Mouse (Mus musculus) liver, adult (tissue): Measurements from ENCODE around the gene Cobll1.

Experiments used
- GATA4 ChIP-seq: IDR thresholded peaks from 2 replicates; pipeline ENCODE4 v1.6.1; 2014; ENCODE audit warnings: mild to moderate bottlenecking, low read length; ENCODE audit not compliant: insufficient replicate concordance

Cobll1 gene

DNA sequence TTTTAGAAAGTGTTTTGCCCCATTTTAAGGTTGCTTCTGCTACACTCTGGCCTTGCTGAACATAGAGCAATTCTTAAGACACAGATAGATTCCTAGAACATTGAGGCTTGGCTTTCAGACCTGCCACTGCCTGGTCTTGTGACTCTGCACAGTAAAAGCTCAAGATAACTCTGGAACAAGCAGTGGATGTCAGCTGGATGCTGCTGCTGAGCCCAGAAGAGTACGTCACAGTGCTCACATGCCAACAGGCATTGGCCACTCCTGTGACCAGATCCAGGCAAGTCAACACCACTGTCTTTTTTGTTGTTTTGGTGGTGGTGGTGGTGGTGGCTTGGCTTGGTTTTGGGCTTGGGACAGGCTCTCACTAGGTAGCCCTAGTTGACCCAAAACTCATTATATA, 18.6 kb downstream of the Cobll1 start:
- TF ChIP-seq GATA4 = no peak

- TF ChIP-seq GATA4 = no peak
These were observed 19.6 kb downstream of the Cobll1 start for GRCm38 (mm10) chr2:65219375-65220135.

DNA sequence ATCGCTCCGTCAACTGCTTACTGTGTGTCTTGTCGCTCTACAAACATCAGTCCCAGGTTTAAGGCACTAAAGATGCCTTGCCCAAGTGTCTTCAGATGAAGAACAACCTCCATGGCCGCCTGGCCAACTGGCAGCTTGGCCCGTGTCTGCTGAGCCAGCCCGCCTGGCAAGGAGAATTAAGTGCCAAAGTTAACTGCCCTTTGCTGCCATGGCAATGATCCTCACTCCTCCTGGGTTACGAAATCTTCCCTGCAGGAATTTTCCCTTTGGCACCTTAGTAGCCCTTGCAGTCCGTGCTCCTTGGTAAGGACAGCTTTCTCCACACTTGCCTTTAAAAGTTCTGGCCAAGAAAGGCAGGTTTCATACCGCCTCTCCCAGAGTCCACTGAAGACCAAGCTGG, 20.9 kb downstream of the Cobll1 start:
- TF ChIP-seq GATA4 = no peak

GRCm38 (mm10) chr2:65217677-65218076, 21.5 kb downstream of the Cobll1 start:
- TF ChIP-seq GATA4 = no peak

DNA sequence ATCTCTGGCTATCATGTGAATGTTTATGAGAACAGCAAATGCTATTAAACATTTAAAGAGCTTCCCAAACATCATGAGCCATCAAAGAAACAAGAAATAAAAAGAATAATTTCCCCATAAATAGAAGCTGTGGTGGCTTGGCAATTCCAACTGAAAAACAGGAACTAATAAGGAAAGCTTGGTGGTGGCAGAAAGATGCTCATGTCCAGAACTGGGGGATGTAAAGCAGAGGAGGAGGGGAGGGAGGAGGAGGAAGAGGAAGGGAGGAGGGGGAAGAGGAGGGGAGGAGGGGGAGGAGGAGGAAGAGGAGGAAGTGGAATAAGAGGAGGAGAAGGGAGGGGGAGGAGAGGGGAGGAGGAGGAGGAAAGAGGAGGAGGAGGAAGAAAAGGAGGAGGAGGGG, 23.0 kb downstream of the Cobll1 start:
- no peak for TF ChIP-seq GATA4

DNA sequence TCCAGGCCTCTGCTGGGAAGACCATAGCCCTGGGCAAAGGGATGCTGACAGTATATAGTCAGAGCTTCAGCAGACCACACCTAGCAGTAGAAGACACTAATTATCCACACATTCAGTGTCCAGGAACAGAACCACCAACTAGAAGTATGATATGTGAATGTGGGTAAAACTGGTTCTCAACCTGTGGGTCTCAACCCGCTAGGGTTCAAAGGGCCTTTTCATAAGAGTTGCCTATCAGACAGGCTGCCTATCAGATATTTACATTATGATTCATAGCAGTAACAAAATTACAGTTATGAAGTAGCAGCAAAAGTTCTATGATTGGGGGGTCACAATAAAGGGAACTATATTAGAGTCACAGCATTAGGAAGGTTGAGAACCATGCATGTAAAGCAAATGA, 24.6 kb downstream of the Cobll1 start:
- TF ChIP-seq GATA4 = no peak

DNA sequence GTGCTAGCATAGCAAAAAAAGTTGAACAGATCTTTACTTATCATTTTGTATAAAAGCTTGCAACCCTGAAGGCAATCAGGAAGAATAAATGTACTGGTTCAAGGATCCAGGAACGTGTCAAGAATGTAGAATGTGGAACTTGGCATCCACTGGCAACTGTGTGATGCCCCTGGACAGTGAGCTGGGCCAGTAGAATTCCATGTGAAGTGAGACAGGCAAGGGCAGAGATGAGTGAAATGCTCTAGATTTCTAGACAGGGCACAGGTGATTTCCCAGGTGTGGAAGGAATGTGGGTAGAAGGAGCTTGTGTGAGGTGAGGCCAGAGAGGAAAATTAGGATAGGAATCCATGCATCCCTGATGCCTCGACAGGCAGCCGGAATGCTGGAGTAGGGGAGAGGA, 25.5 kb downstream of the Cobll1 start:
- no peak for TF ChIP-seq GATA4

GRCm38 (mm10) chr2:65211620-65212019, 27.6 kb downstream of the Cobll1 start:
- TF ChIP-seq GATA4 = no peak

DNA sequence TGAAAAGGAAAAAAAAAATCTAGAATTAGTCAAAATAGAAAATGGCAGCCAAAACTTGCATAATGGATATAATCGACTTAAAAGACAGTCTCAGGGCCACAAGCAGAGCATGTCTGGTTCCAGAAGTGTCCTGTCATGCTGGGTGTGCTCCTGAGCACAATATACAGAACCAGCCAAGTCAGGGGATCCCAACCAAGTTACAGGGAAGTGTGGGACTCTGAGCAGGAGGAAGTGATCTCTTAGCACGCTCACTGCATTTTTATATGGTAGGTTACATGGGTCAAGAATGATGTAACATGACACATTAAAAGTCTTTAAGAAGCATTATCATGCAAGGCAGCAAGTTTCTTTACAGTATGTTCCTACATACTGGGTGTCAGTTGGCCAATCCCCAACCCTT, 31.5 kb downstream of the Cobll1 start:
- no peak for TF ChIP-seq GATA4

DNA sequence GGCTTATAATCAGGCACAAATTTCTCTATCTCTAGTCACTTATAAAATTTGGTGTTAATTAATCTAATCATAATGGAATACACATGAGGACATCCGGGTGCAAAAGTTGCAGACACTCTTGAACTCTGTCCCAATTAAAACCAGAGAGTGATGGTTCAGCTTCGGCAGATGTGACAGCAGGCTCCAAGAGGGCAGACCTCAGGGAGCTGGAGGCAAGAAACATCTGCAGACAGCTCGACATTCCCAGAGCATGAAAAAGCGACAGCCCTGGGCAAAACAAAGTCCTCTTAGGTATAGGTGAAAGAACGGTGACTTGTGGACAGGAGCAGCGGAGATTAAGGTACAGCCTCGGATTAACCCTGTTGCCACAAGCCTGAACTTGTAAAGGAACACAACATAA, 35.5 kb downstream of the Cobll1 start:
- TF ChIP-seq GATA4 = no peak

DNA sequence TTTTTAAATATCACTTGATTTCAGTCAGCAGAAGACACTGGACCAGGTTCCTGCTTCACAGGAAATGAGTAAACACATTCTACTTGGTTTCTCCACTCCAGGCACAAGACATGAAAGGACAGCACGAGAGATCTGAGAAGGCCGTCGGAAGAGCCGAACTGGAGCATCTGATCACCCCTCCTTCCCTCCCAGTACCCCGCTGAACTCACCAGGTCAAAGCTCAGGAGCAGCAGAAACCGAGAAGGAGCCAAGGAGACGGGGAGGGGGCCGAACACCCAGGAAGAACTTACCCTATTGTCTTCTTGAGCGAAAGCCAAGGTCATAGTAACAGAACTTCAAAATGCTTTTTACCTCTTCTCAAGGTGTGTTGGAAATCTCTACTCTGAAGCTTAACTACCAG, 39.5 kb downstream of the Cobll1 start:
- no peak for TF ChIP-seq GATA4

GRCm38 (mm10) chr2:65198605-65199004, 40.6 kb downstream of the Cobll1 start:
- TF ChIP-seq GATA4 = no peak

DNA sequence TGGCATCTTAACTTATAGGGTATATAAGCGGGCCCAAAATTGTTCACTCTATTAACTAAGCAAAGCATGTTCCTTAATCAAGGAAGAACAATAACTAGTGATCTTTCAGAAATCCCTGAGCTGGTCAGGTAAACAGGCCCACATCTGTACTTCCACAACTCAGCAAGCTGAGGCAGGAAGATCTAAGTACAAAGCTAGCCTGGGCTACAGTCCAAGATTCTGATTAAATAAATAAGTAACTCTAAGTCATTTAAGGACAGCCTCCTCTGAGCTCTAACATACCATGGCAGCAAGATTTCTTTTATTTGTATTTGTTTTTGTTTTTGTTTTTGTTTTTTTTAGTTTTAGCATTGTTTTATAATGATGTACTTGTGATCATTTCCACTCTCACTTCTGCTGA, 42.2 kb downstream of the Cobll1 start:
- TF ChIP-seq GATA4 = no peak

DNA sequence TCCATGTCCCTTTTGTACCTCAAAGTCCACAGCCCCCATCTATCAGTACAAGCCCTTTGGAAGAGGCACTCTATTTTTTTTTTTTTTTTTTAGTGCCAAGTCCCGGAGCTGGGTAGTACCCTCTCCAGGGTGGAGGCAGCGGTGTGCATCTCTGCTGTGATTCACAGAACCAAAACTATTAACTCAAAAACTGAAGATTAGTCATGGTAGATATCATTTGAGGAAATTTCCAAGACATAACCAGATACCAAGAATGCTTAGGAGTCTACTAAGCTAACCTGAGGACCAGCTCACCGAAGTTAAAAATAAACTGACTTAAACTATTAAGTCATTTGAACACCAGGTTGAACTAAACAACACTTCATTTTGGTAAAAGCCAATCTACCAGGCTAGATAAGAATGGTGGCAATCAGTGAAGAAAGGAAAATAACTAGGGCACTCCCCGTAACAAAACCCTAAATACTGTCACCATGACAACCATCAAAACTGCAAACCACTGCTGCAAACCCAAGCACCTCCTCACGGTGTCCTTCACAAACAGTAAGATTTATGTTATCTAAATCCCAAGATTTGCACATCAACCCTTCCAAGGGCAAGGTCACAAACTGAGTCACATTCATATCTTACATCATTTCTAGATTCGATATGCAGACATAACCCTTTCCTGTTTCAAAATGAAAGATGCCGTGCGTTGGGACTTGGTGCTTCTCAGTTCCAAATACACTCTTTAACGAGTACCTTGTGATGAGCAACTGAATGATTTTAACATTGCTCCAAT, 43.8 kb downstream of the Cobll1 start:
- no peak for TF ChIP-seq GATA4

DNA sequence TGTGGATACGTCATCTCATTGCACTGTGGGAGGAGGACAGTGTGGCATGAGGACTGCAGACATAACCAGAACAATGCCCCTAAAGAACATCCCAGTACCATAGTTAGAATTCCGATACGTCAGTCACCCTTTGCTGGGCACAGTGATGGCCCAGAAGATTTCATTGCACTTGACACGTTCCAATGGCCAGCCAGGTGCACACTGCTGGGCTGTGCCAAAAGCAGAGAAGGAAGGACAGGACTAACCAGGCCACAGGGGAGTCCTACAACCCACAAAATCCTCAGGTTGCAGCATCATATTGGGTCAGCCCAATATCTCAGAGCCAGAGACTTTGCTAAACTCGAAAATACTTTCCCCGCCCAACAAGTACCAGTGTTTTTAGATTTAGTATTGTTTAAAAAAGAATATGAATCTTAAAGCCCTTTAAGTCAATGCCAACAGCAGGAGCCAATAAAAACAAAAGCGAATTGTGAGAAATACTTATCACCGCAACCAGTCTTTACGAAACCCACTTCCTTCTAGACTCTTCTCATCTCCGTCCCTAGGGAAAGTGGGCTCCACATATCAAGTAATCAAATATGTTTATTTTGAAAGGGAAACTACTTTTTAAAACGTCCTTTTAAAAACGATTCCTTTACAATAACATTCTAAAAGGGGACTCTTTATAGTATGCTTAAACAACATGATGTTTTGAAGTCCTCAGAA, 46.0 kb downstream of the Cobll1 start:
- TF ChIP-seq GATA4 = no peak

DNA sequence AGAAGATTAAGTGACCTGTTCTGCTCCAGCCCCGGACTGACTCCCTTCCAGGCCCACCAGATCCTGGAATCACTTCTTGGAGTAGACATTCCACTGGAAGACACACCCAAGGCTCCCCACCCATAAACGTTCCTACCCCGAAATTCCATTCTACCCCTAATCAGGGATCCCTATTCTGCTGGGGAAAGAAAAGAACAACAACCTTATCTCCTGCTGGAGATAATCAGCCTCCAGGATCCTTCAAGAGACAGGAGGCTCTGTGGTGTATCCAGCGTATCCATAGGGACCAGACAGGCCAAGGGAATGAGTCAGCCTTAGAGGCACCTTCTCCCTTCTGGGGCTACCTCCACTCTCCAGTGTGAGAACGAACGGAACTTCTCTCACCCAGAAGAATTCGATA, 47.8 kb downstream of the Cobll1 start:
- TF ChIP-seq GATA4 = no peak
